Mouse (Mus musculus) thymus, postnatal 36 days (tissue): ENCODE measurements around the gene Klhl5.

Experiments
- DNase-seq, 2 experiments: peaks; one replicate each; pipeline ENCODE4 v3.0.0; 2022; ENCODE audit warnings: mixed read lengths in 2 of 2

The Klhl5 gene

GRCm38 (mm10) chr5:65199346-65200128 is 92.2 kb downstream of the Klhl5 start, which contains the start of gene Wdr19:
Gene Wdr19 (plus strand): TSS chr5:65199696.
- peak; percentile 98 to 100 for DNase-seq

DNA sequence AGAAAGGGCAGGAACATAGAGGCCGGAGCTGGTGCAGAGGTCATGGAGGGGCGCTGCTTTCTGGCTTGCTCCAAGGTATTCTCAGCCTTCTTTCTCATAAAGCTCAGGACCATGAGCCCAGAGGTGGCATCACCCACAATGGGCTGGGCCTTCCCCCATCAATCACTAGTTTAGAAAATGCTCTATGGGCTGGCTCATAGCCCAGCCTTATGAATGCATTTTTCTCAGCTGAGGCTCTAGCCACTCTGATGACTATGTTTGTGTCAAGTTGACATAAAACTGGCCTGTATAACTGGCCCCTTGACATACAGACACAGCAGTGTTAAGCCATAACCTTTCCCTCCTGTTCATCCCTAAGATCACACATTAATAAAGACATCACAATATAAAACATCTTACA is 97.4 kb downstream of the Klhl5 start:
- no peak for DNase-seq

DNA sequence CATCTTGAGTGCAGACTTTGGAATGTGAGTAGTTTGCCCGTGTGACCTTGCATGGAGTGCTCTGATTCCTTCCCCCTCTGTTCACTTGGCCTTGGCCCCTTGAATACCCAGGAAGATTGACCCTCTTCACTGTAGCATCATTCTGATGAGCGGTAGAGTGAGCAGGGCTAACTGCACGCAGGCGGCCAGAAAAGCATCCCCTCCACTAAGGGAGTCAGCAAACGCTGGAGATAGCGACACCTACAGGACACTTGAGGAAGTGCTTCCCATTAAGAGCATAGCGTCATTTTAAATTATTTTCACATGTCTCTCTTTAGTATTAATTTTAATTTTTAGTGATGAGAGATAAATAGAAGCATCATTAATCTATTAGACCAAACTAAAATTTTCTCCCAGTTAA is 106.0 kb downstream of the Klhl5 start:
- peak; percentile 18 to 19 for DNase-seq
